28 mouse cellular contexts compared by ENCODE assay signal in the genomic region with DNA sequence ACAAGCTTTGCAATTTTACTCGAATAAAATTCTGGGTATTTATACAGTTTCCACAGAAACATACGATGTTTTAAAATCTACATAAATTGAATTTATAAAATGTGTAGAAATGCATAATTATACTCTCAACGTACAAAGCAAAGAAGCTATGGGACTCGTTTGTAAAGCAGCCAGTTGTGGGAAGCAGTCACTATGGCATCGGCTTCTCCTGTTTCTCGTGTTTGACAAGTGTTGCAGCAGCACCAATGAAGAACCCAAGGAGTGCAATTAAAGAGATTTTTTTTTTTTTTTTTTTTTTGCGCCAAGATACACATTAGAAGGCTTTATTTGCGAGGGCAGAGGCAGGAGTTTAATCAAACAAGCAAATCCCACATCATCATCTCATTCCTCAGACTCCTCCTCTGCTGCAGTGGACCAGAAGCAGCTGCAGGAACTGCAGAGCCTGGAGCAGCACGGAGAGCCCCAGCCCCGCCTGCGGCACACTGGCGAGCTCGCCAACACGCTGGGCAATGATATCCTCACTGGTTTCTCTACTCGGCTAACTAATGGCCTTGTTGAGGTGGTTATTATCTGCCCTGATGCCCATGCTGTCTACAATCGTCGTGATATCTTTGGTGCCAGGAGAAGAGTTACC. TPM values are rescaled to one million over a fixed set of nuclear protein-coding genes. Genes with fewer than 3 reads are reported as not detected.
A peak's percentile ranks its signal among the peaks of the same experiment; 100 is the strongest.
DNase-seq lines count a peak whose midpoint lies in the region; ATAC-seq and TF ChIP-seq lines count a peak whose summit lies in the region.
"Had no signal": no experiment of that assay in that cellular context is flagged by ENCODE, and none has a peak within 500 bp of the region (broad histone marks: within the 10 kb centered on the region; RNA-seq: fewer than 3 reads in every experiment).

No protein-coding gene starts in this region.

- H3K27ac ChIP-seq in left cerebral cortex, adult 2 months, result no peak overlapping the region
- no peak overlapping the region for H3K27ac ChIP-seq in liver, embryonic 11.5 days (ENCODE audit: low read depth, low read length)
- H3K27ac ChIP-seq: embryonic facial prominence, embryonic 15.5 days; heart, embryonic 13.5 days; hindbrain, embryonic 12.5 days; layer of hippocampus, adult 2 months; liver, embryonic 14.5 days; midbrain, embryonic 12.5 days; neural tube, embryonic 12.5 days had no signal

- H3K4me2 ChIP-seq in liver, embryonic 11.5 days, result no peak overlapping the region
- H3K4me2 ChIP-seq: embryonic facial prominence, embryonic 15.5 days; heart, embryonic 13.5 days; hindbrain, embryonic 12.5 days; midbrain, embryonic 12.5 days; neural tube, embryonic 12.5 days had no signal

- intact Hi-C loops in left cerebral cortex, postnatal 25 days (cut with DNase I), result no loop called here
- intact Hi-C loops in left cerebral cortex, adult 2 months (cut with DNase I), result no loop called here

- ATAC-seq in frontal cortex, adult (ENCODE audit: low TSS enrichment), result peak; percentile 62
- no peak for ATAC-seq in liver, embryonic 11.5 days (replicated peaks; ENCODE audit: low FRiP score)
- ATAC-seq: Patski had no signal

- TF ChIP-seq CTCF in left cerebral cortex, adult 2 months (IDR thresholded peaks at IDR 0.05), result no peak

- no peaks in the 10 kb centered on the region for H3K9me3 ChIP-seq in liver, embryonic 11.5 days (ENCODE audit: control insufficient read depth, low read length)
- H3K9me3 ChIP-seq: embryonic facial prominence, embryonic 15.5 days; G1E; heart, embryonic 13.5 days; hindbrain, embryonic 12.5 days; midbrain, embryonic 12.5 days; neural tube, embryonic 12.5 days had no signal

- H3K36me3 ChIP-seq in liver, embryonic 11.5 days (ENCODE audit: control insufficient read depth, insufficient read depth, low read length), result no peaks in the 10 kb centered on the region
- H3K36me3 ChIP-seq: embryonic facial prominence, embryonic 15.5 days; G1E; heart, embryonic 13.5 days; hindbrain, embryonic 12.5 days; midbrain, embryonic 12.5 days; neural tube, embryonic 12.5 days had no signal

- H3K9ac ChIP-seq in liver, embryonic 11.5 days (ENCODE audit: low read depth, low read length), result no peak overlapping the region
- H3K9ac ChIP-seq: embryonic facial prominence, embryonic 15.5 days; heart, embryonic 13.5 days; hindbrain, embryonic 12.5 days; liver, embryonic 14.5 days; midbrain, embryonic 12.5 days; neural tube, embryonic 12.5 days had no signal

- H3K4me1 ChIP-seq in liver, embryonic 11.5 days (replicated peaks; ENCODE audit: control insufficient read depth, insufficient read depth, low read length), result no peaks in the 10 kb centered on the region
- H3K4me1 ChIP-seq: embryonic facial prominence, embryonic 15.5 days; heart, embryonic 13.5 days; hindbrain, embryonic 12.5 days; midbrain, embryonic 12.5 days; neural tube, embryonic 12.5 days had no signal

- H3K4me3 ChIP-seq in left cerebral cortex, adult 2 months, result no peak overlapping the region; the same call in 1 of the 2 replicates
- H3K4me3 ChIP-seq in liver, embryonic 11.5 days (ENCODE audit: low read depth, low read length), result no peak overlapping the region
- H3K4me3 ChIP-seq: embryonic facial prominence, embryonic 15.5 days; heart, embryonic 13.5 days; hindbrain, embryonic 12.5 days; layer of hippocampus, adult 2 months; midbrain, embryonic 12.5 days; neural tube, embryonic 12.5 days had no signal

- no peaks in the 10 kb centered on the region for H3K27me3 ChIP-seq in liver, embryonic 11.5 days (replicated peaks; ENCODE audit: control insufficient read depth, insufficient read depth, low read length)
- H3K27me3 ChIP-seq: CH12.LX; embryonic facial prominence, embryonic 15.5 days; heart, embryonic 13.5 days; hindbrain, embryonic 12.5 days; midbrain, embryonic 12.5 days; neural tube, embryonic 12.5 days; Patski had no signal

- no peak for DNase-seq in frontal cortex, postnatal 10 days (ENCODE audit: low spot score in 2 of 2)
- peak; percentile 3 to 32 for DNase-seq in left cerebral cortex, postnatal 25 days (ENCODE audit: low spot score in 2 of 2)
- DNase-seq in left cerebral cortex, adult 2 months (ENCODE audit: extremely low spot score in 1 of 2, low spot score in 2 of 2), result no peak
- DNase-seq in right cerebral cortex, postnatal 25 days, result peak; percentile 20
- DNase-seq in right cerebral cortex, postnatal 4 days, result no peak
- DNase-seq in telencephalon, adult 2 months (ENCODE audit: low read depth, low spot score), result peak; percentile 16
- DNase-seq in liver, embryonic 11.5 days (ENCODE audit: low spot score), result no peak
- DNase-seq: adrenal gland, adult 2 months; B cell, adult 2 months; cerebellum, adult 8-10 months; gastrocnemius, postnatal 10 days; heart, adult 18-20 months; heart, postnatal 14 days; kidney, postnatal 25 days; retina, postnatal 1 day; spleen, adult 18-20 months; thymus, postnatal 14 days had no signal

- 79% methylated on average over 17 of the region's 17 CpGs for WGBS in liver, embryonic 11.5 days

RNA-seq across cellular contexts. Expression of a gene that starts 32.3 kb away (rescaled TPM):
- 10 to 100 TPM; 55.8 to 58.9 TPM for total RNA-seq in left cerebral cortex, postnatal 25 days (2021)
- total RNA-seq in left cerebral cortex, adult 2 months (2021), result 10 to 100 TPM; 56.5 to 56.7 TPM
- polyA plus RNA-seq in liver, embryonic 11.5 days (2014; fragmentation: Nextera tagmentation; extraction: Ambion mirVana), result 22.1 and 22.7 TPM in 2 replicates

Comparison
In these comparisons a context has a peak if more than half of its experiments do, and no peak if none do; other contexts are left out.
1. DNase-seq: peak in left cerebral cortex, postnatal 25 days (2 of 2), right cerebral cortex, postnatal 25 days (single experiment) and telencephalon, adult 2 months (single experiment); none in frontal cortex, postnatal 10 days (0 of 2), left cerebral cortex, adult 2 months (0 of 2), right cerebral cortex, postnatal 4 days (single experiment) and liver, embryonic 11.5 days (single experiment).